Mouse (Mus musculus) cerebellum, adult 8-10 months (tissue): ENCODE data around the gene Stxbp2.

Source experiments
- DNase-seq: peaks from one replicate; pipeline ENCODE4 v3.0.0; 2022

The Stxbp2 gene

DNA sequence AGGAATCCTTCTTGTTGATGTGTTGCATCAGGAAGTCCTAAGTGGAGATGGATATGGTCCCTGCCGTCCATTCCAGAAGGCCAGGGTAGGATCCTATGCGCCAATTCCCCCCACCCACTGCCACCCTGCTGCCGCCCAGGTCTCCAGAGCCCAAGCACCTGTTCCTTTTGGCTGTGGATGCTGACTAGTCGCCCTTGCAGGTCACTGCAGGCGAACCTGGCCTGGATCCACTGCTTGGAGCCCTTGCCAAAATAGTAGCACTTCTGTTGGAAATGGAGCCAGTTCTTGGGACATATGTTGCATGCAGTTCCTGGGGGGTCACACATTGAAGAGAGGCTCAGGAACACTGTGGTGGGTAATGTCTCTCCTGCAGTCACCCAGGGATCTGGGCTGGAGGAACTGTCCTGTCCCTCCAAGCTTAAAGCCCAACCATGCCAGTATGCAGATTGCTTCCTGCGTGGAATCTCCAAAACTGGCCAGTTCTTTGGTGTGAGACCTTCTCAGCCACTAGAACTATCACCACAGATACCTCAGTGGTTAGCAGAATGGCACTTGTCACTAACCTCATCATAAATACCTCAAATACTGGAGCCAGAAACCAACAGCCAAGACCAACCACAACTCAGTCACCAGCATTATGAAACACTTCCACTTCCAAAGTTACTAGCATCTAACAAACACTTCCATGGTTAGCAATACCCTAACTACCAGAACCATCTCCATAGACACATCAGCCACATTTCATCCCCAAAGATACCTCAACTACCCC is 52.8 kb downstream of the Stxbp2 start:
- DNase-seq: peak; percentile 75

DNA sequence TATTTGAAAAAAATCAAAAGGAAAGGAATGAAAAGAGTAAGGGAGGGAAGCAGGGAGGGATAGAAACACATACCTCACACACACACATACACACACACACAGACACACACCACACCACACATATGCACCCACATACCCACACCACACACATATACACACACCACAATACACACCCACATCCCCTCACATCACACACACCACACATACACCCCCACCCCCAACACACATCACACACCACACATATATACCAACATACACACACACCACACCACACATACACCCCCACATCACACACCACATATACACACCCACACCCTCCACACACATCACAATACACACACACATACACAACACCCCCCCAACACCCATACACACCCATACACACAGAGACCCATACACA is 53.8 kb downstream of the Stxbp2 start:
- DNase-seq: no peak

DNA sequence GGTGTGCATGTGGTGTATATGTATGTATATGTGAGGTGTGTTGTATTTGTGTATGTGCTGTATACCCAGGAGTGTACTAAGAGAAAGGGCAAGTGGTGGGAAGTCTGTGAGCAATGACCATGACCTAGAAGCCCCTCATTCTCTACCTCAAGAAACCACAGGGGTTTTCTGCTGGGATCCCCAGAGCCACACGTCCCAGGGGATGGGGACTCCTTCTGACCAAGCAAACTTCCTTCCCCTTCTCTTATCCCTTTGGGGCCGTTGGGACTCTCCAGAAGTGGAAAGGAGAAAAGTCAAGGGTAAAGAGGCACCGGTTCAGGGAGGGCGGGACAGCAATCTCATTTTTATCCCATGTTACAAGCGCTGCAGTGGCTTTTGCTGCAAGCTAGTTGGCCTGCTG is 54.7 kb downstream of the Stxbp2 start:
- DNase-seq: no peak

DNA sequence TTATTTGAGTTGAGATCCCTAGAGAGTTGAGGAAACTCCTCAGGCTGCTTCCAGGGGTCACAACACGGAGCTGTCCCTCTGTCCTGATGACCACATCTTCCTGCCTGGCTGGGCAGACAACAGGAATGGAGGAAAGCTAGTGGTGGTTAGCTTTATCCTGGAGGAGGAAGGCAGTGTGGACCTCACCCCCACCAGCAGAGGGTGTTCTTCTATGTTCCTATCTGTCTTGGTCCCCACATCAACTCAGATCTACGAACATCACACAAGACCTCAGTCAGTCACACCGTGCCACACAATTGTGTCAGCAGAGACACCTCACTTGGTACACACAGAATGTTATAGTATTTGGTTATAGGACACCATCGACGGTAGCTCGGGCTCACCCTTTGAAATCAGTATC is 56.8 kb downstream of the Stxbp2 start:
- no peak for DNase-seq

DNA sequence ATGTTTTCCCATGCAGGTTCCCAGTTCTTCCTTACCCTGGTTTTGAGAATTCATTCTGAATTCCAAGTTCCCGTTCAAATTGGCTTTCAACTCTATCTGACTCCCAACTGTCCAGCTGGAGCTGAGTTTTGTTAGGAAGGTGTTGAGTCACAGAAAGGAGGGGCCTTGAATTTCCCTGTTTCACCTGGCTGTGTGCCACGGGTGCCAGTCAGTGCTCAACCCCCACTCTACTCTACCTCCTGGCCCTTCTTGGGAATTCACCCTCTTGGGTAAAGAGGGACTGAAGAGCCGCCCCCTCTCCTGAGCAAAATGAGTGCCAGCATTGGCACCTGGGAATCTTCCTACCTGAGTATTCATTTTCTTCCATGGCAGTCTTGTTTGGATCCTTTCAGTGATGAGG is 60.0 kb downstream of the Stxbp2 start:
- no peak for DNase-seq
